Mouse (Mus musculus) liver, embryonic 14.5 days (tissue): ENCODE measurements around the gene Slc38a6.

Source experiments
- CTCF ChIP-seq: IDR thresholded peaks from 2 replicates; pipeline ENCODE4 v1.5.1; 2016; ENCODE audit warnings: antibody characterized with exemption, low read depth, control low read depth
- EP300 ChIP-seq: IDR thresholded peaks from 2 replicates; pipeline ENCODE4 v1.6.1; 2016; ENCODE audit warnings: antibody characterized with exemption, low read depth

- TF ChIP-seq CTCF (no peak), EP300 (no peak)
These were observed 83.9 kb downstream of the Slc38a6 start for GRCm38 (mm10) chr12:73370367-73370944.
